13 mouse cellular contexts compared by ENCODE assay signal in genomic region chr6:119198534-119199273, GRCm38 (mm10). TPM values are rescaled to one million over a fixed set of nuclear protein-coding genes. Genes with fewer than 3 reads are reported as not detected.
DNase-seq lines count a peak whose midpoint lies in the region; ATAC-seq and TF ChIP-seq lines count a peak whose summit lies in the region.
"Had no signal": no experiment of that assay in that cellular context is flagged by ENCODE, and none has a peak within 500 bp of the region (broad histone marks: within the 10 kb centered on the region; RNA-seq: fewer than 3 reads in every experiment).

No protein-coding gene starts in this region.

- no peak for ATAC-seq in hindbrain, embryonic 13.5 days (ENCODE audit: low FRiP score)
- ATAC-seq in hindbrain, embryonic 14.5 days (ENCODE audit: low FRiP score) = peak; percentile 43; the same call in 1 of the 2 replicates
- ATAC-seq in stomach, postnatal 0 days (ENCODE audit: low FRiP score, low TSS enrichment) = peak; percentile 28; the same call in 1 of the 2 replicates
- no peak for ATAC-seq in kidney, embryonic 16.5 days (ENCODE audit: low FRiP score, low TSS enrichment)

- WGBS in hindbrain, embryonic 10.5 days = 46% methylated on average over 15 of the region's 15 CpGs
- WGBS in hindbrain, embryonic 13.5 days = 31% methylated on average over 15 of the region's 15 CpGs
- 73% methylated on average over 15 of the region's 15 CpGs for WGBS in spleen, adult 2 months
- 28% methylated on average over 15 of the region's 15 CpGs for WGBS in hindbrain, embryonic 14.5 days
- WGBS in stomach, postnatal 0 days = 54% methylated on average over 15 of the region's 15 CpGs
- WGBS in kidney, embryonic 16.5 days = 56% methylated on average over 15 of the region's 15 CpGs

- TF ChIP-seq EP300 in stomach, postnatal 0 days (optimal IDR thresholded peaks at IDR 0.05) = no peak

- peak; percentile 17 for DNase-seq in hindbrain, embryonic 10.5 days (ENCODE audit: low spot score)
- no peak for DNase-seq in spleen, adult 2 months (ENCODE audit: low read depth in 1 of 2, low spot score in 2 of 2)
- DNase-seq in spleen, adult 18-20 months = no peak
- no peak for DNase-seq in hindbrain, embryonic 14.5 days (ENCODE audit: low spot score)
- no peak for DNase-seq in stomach, postnatal 0 days (ENCODE audit: low spot score)
- DNase-seq in cerebellum, adult 9-10 months = no peak
- DNase-seq: right cerebral cortex, postnatal 14 days; thymus, postnatal 4 days had no signal

- TF ChIP-seq POLR2A in spleen, adult 2 months (IDR thresholded peaks at IDR 0.05; ENCODE audit: low read depth, low read length) = no peak

- no peak overlapping the region for H3K9ac ChIP-seq in hindbrain, embryonic 13.5 days
- no peak overlapping the region for H3K9ac ChIP-seq in hindbrain, embryonic 14.5 days
- no peak overlapping the region for H3K9ac ChIP-seq in stomach, postnatal 0 days (ENCODE audit: low read length)
- H3K9ac ChIP-seq in kidney, embryonic 16.5 days (replicated peaks; ENCODE audit: low read length) = no peak overlapping the region
- H3K9ac ChIP-seq: embryonic facial prominence, embryonic 13.5 days had no signal

- H3K27me3 ChIP-seq in hindbrain, embryonic 10.5 days (ENCODE audit: insufficient read depth, poor library complexity, severe bottlenecking) = no peaks in the 10 kb centered on the region
- H3K27me3 ChIP-seq in hindbrain, embryonic 13.5 days = no peaks in the 10 kb centered on the region
- H3K27me3 ChIP-seq in spleen, adult 2 months (ENCODE audit: control insufficient read depth, insufficient read depth, low read length) = no peaks in the 10 kb centered on the region
- no peaks in the 10 kb centered on the region for H3K27me3 ChIP-seq in hindbrain, embryonic 14.5 days (ENCODE audit: control insufficient read depth, insufficient read depth, low read length)
- no peaks in the 10 kb centered on the region for H3K27me3 ChIP-seq in stomach, postnatal 0 days (ENCODE audit: control insufficient read depth, insufficient read depth, low read length)
- H3K27me3 ChIP-seq in kidney, embryonic 16.5 days (ENCODE audit: insufficient read depth, low read length) = no peaks in the 10 kb centered on the region
- H3K27me3 ChIP-seq: embryonic facial prominence, embryonic 13.5 days; megakaryocyte, embryonic 14.5 days had no signal

- no peak overlapping the region for H3K4me3 ChIP-seq in hindbrain, embryonic 10.5 days
- H3K4me3 ChIP-seq in hindbrain, embryonic 13.5 days = no peak overlapping the region
- no peak overlapping the region for H3K4me3 ChIP-seq in spleen, adult 2 months (ENCODE audit: extremely low read depth, insufficient read depth, insufficient read length)
- H3K4me3 ChIP-seq in hindbrain, embryonic 14.5 days (replicated peaks; ENCODE audit: low read length) = no peak overlapping the region
- no peak overlapping the region for H3K4me3 ChIP-seq in stomach, postnatal 0 days (ENCODE audit: low read depth, low read length)
- no peak overlapping the region for H3K4me3 ChIP-seq in kidney, embryonic 16.5 days (ENCODE audit: low read length)
- H3K4me3 ChIP-seq: embryonic facial prominence, embryonic 13.5 days; left cerebral cortex, adult 2 months; megakaryocyte, embryonic 14.5 days had no signal

- peak overlapping the region; percentile 65 for H3K27ac ChIP-seq in hindbrain, embryonic 10.5 days
- no peak overlapping the region for H3K27ac ChIP-seq in hindbrain, embryonic 13.5 days
- H3K27ac ChIP-seq in spleen, adult 2 months (ENCODE audit: insufficient read depth, low read length) = 0 out of 2 replicates have a peak overlapping the region, but pooled peaks have one; percentile 0
- no peak overlapping the region for H3K27ac ChIP-seq in hindbrain, embryonic 14.5 days
- peak overlapping the region; percentile 35; the same call in 1 of the 2 replicates for H3K27ac ChIP-seq in stomach, postnatal 0 days (replicated peaks)
- no peak overlapping the region for H3K27ac ChIP-seq in kidney, embryonic 16.5 days (ENCODE audit: low read length)
- H3K27ac ChIP-seq: embryonic facial prominence, embryonic 13.5 days; left cerebral cortex, adult 2 months had no signal

- peaks cover 40% of the 10 kb centered on the region for H3K36me3 ChIP-seq in hindbrain, embryonic 10.5 days
- H3K36me3 ChIP-seq in hindbrain, embryonic 13.5 days = peaks cover 29% of the 10 kb centered on the region
- peaks cover 20% of the 10 kb centered on the region for H3K36me3 ChIP-seq in spleen, adult 2 months (ENCODE audit: control insufficient read depth, insufficient read depth, low read length)
- peaks cover 38% of the 10 kb centered on the region; the same call in 1 of the 2 replicates for H3K36me3 ChIP-seq in hindbrain, embryonic 14.5 days (replicated peaks; ENCODE audit: control insufficient read depth, insufficient read depth)
- H3K36me3 ChIP-seq in stomach, postnatal 0 days (ENCODE audit: control insufficient read depth, insufficient read depth, low read length) = peaks cover 5% of the 10 kb centered on the region; the same call in 1 of the 2 replicates
- H3K36me3 ChIP-seq in kidney, embryonic 16.5 days (ENCODE audit: insufficient read depth, low read length) = peaks cover 7% of the 10 kb centered on the region; the same call in 1 of the 2 replicates

- no peak for TF ChIP-seq CTCF in spleen, adult 2 months (IDR thresholded peaks at IDR 0.05; ENCODE audit: extremely low read depth, insufficient read depth, insufficient read length, insufficient replicate concordance)
- no peak for TF ChIP-seq CTCF in stomach, postnatal 0 days (IDR thresholded peaks at IDR 0.05; ENCODE audit: low read depth)

- H3K4me1 ChIP-seq in hindbrain, embryonic 10.5 days (replicated peaks) = peaks cover 17% of the 10 kb centered on the region
- H3K4me1 ChIP-seq in hindbrain, embryonic 13.5 days (replicated peaks) = peaks cover 22% of the 10 kb centered on the region
- no peaks in the 10 kb centered on the region for H3K4me1 ChIP-seq in spleen, adult 2 months (ENCODE audit: control insufficient read depth, insufficient read depth, insufficient read length)
- peaks cover 8% of the 10 kb centered on the region; the same call in 1 of the 2 replicates for H3K4me1 ChIP-seq in hindbrain, embryonic 14.5 days (replicated peaks; ENCODE audit: control insufficient read depth, insufficient read depth, low read length)
- peaks cover 7% of the 10 kb centered on the region; the same call in 1 of the 2 replicates for H3K4me1 ChIP-seq in stomach, postnatal 0 days (replicated peaks; ENCODE audit: control insufficient read depth, insufficient read depth)
- peaks cover 7% of the 10 kb centered on the region; the same call in 1 of the 2 replicates for H3K4me1 ChIP-seq in kidney, embryonic 16.5 days (ENCODE audit: insufficient read depth, low read length)

- H3K4me2 ChIP-seq in hindbrain, embryonic 13.5 days = no peak overlapping the region
- no peak overlapping the region for H3K4me2 ChIP-seq in hindbrain, embryonic 14.5 days (replicated peaks)
- H3K4me2 ChIP-seq in stomach, postnatal 0 days (replicated peaks; ENCODE audit: low read depth) = no peak overlapping the region
- H3K4me2 ChIP-seq in kidney, embryonic 16.5 days (replicated peaks; ENCODE audit: low read depth, low read length) = no peak overlapping the region
- H3K4me2 ChIP-seq: embryonic facial prominence, embryonic 13.5 days had no signal

- no peaks in the 10 kb centered on the region for H3K9me3 ChIP-seq in hindbrain, embryonic 10.5 days
- no peaks in the 10 kb centered on the region for H3K9me3 ChIP-seq in hindbrain, embryonic 13.5 days
- H3K9me3 ChIP-seq in hindbrain, embryonic 14.5 days (ENCODE audit: control insufficient read depth, low read length) = no peaks in the 10 kb centered on the region
- no peaks in the 10 kb centered on the region for H3K9me3 ChIP-seq in stomach, postnatal 0 days (ENCODE audit: control insufficient read depth, low read length)
- H3K9me3 ChIP-seq in kidney, embryonic 16.5 days (ENCODE audit: low read length) = no peaks in the 10 kb centered on the region
- H3K9me3 ChIP-seq: embryonic facial prominence, embryonic 13.5 days; megakaryocyte, embryonic 14.5 days had no signal

RNA-seq across cellular contexts. Expression of gene Cacna1c, which starts 2.5 kb away (rescaled TPM):
- 2.7 and 2.8 TPM in 2 replicates for polyA plus RNA-seq in hindbrain, embryonic 10.5 days (2016; fragmentation: Nextera tagmentation; extraction: Ambion mirVana)
- polyA plus RNA-seq in hindbrain, embryonic 13.5 days (2015; fragmentation: Nextera tagmentation; extraction: Ambion mirVana) = 5.9 and 6.9 TPM in 2 replicates
- polyA plus RNA-seq in spleen, adult 2 months (2012; rRNA removed) = 1.1 and 1.2 TPM in 2 replicates
- 7.4 and 10.1 TPM in 2 replicates for polyA plus RNA-seq in hindbrain, embryonic 14.5 days (2014; fragmentation: Nextera tagmentation; extraction: Ambion mirVana)
- 2.0 and 2.3 TPM in 2 replicates for polyA plus RNA-seq in stomach, postnatal 0 days (2015; fragmentation: Nextera tagmentation; extraction: Ambion mirVana)
- polyA plus RNA-seq in kidney, embryonic 16.5 days (2015; fragmentation: Nextera tagmentation; extraction: Ambion mirVana) = 1.4 and 2.6 TPM in 2 replicates

RNA-seq across cellular contexts. Expression of gene Dcp1b, which starts 23.7 kb away (rescaled TPM):
- 10.0 and 11.1 TPM in 2 replicates for polyA plus RNA-seq in hindbrain, embryonic 10.5 days (2016; fragmentation: Nextera tagmentation; extraction: Ambion mirVana)
- 13.8 TPM in 2 replicates for polyA plus RNA-seq in hindbrain, embryonic 13.5 days (2015; fragmentation: Nextera tagmentation; extraction: Ambion mirVana)
- 18.1 and 23.6 TPM in 2 replicates for polyA plus RNA-seq in spleen, adult 2 months (2012; rRNA removed)
- polyA plus RNA-seq in hindbrain, embryonic 14.5 days (2014; fragmentation: Nextera tagmentation; extraction: Ambion mirVana) = 11.6 and 12.6 TPM in 2 replicates
- 4.8 and 5.3 TPM in 2 replicates for polyA plus RNA-seq in stomach, postnatal 0 days (2015; fragmentation: Nextera tagmentation; extraction: Ambion mirVana)
- polyA plus RNA-seq in kidney, embryonic 16.5 days (2015; fragmentation: Nextera tagmentation; extraction: Ambion mirVana) = 8.8 and 9.5 TPM in 2 replicates

RNA-seq across cellular contexts. Expression of gene Cacna2d4, which starts 37.6 kb away (rescaled TPM):
- 0.02 and 0.09 TPM in 2 replicates for polyA plus RNA-seq in hindbrain, embryonic 10.5 days (2016; fragmentation: Nextera tagmentation; extraction: Ambion mirVana)
- 0.60 and 0.61 TPM in 2 replicates for polyA plus RNA-seq in hindbrain, embryonic 13.5 days (2015; fragmentation: Nextera tagmentation; extraction: Ambion mirVana)
- 4.5 and 6.6 TPM in 2 replicates for polyA plus RNA-seq in spleen, adult 2 months (2012; rRNA removed)
- polyA plus RNA-seq in hindbrain, embryonic 14.5 days (2014; fragmentation: Nextera tagmentation; extraction: Ambion mirVana) = 0.35 and 0.57 TPM in 2 replicates
- polyA plus RNA-seq in stomach, postnatal 0 days (2015; fragmentation: Nextera tagmentation; extraction: Ambion mirVana) = 0.13 and 0.23 TPM in 2 replicates
- polyA plus RNA-seq in kidney, embryonic 16.5 days (2015; fragmentation: Nextera tagmentation; extraction: Ambion mirVana) = 0.14 TPM in 1 of 2 replicates, not detected in the other
- polyA plus RNA-seq: embryonic facial prominence, embryonic 13.5 days had no signal

Comparison
In these comparisons a context has a peak if more than half of its experiments do, and no peak if none do; other contexts are left out.
1. H3K27ac ChIP-seq: peak in hindbrain, embryonic 10.5 days (single experiment), spleen, adult 2 months (single experiment) and stomach, postnatal 0 days (single experiment); none in hindbrain, embryonic 13.5 days (single experiment), hindbrain, embryonic 14.5 days (single experiment) and kidney, embryonic 16.5 days (single experiment).
2. ATAC-seq: peak in hindbrain, embryonic 14.5 days (single experiment) and stomach, postnatal 0 days (single experiment); none in hindbrain, embryonic 13.5 days (single experiment) and kidney, embryonic 16.5 days (single experiment).